Mouse (Mus musculus): ENCODE measurements around the gene Kif5a. TPM values are rescaled to one million over a fixed set of nuclear protein-coding genes. Genes with fewer than 3 reads are reported as not detected.

The Kif5a gene
- polyA plus RNA-seq, 1 experiment from 2014 or later: 0.28 TPM

GRCm38 (mm10) chr10:127178286-127179027, 84.7 kb downstream of the Kif5a start:
- peaks cover 23% of the 10 kb centered on the region; the same call in 1 of the 2 replicates for H3K4me1 ChIP-seq (replicated peaks; ENCODE audit: insufficient read depth, low read length)
- H3K4me3 ChIP-seq (replicated peaks; ENCODE audit: low read depth, low read length): peak overlapping the region; percentile 22
- no peak overlapping the region for H3K27ac ChIP-seq
- H3K36me3 ChIP-seq (ENCODE audit: insufficient read depth, low read length): no peaks in the 10 kb centered on the region
- TF ChIP-seq CTCF (IDR thresholded peaks at IDR 0.05; ENCODE audit: low read depth): no peak
- DNase-seq (ENCODE audit: low spot score): no peak
- no peaks in the 10 kb centered on the region for H3K9me3 ChIP-seq (replicated peaks; ENCODE audit: low read length)
- no peak for ATAC-seq (replicated peaks; ENCODE audit: low FRiP score, low read depth)
- no peak overlapping the region for H3K9ac ChIP-seq (ENCODE audit: low read depth, low read length)
- peak overlapping the region; percentile 54 for H3K4me2 ChIP-seq (ENCODE audit: low read length)
- WGBS: 4% methylated on average over 41 of the region's 41 CpGs
- peaks cover 11% of the 10 kb centered on the region for H3K27me3 ChIP-seq (ENCODE audit: insufficient read depth, low read length)

DNA sequence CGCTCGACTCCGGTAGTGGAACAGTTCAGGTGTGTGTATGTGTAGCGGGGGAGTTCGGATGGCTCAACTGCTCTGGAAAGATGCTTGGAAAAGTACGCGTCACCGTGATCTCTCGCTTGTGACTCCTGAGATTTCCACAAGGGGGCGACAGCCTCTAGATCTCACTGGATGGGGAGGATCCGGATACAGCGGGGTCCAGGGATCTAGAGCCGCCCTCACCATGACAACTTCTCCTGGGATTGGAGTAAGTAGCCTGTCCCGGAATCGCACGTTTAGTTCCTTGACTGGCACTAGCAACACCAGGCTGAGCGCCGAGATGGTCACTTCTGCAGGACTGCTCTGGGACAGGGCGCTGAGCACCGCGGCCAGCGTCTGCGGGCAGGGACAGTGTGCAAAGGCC, 85.4 kb downstream of the Kif5a start:
- under 1% methylated on average over 23 of the region's 23 CpGs for WGBS
- no peak overlapping the region for H3K9ac ChIP-seq (ENCODE audit: low read depth, low read length)
- H3K27me3 ChIP-seq (ENCODE audit: insufficient read depth, low read length): peaks cover 11% of the 10 kb centered on the region

DNA sequence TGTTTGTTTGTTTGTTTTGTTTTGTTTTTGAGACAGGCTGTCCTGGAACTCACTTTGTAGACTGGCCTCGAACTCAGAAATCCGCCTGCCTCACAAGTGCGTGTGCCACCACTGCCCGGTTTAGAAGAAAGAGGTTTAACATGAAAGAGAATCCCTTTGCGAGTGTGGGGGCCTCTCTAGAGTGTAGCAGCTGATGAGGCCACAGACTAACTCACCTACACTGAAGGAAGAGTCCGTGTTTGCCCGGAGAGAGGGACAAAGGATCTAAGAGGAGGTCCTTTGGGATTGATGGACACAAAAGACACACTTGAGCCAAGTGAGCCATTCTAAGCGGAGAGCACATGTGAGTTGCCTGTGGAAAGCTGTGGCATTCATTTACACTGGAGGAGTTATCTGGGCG, 85.9 kb downstream of the Kif5a start:
- 26% methylated on average over 9 of the region's 9 CpGs for WGBS
- H3K36me3 ChIP-seq (ENCODE audit: insufficient read depth, low read length): no peaks in the 10 kb centered on the region
- peaks cover 11% of the 10 kb centered on the region for H3K27me3 ChIP-seq (ENCODE audit: insufficient read depth, low read length)
- H3K4me3 ChIP-seq (replicated peaks; ENCODE audit: low read depth, low read length): no peak overlapping the region
- no peak overlapping the region for H3K27ac ChIP-seq
- peaks cover 23% of the 10 kb centered on the region; the same call in 1 of the 2 replicates for H3K4me1 ChIP-seq (replicated peaks; ENCODE audit: insufficient read depth, low read length)
- ATAC-seq (replicated peaks; ENCODE audit: low FRiP score, low read depth) (no peak), DNase-seq (ENCODE audit: low spot score) (no peak)
- H3K9me3 ChIP-seq (replicated peaks; ENCODE audit: low read length): no peaks in the 10 kb centered on the region
- H3K9ac ChIP-seq (ENCODE audit: low read depth, low read length): no peak overlapping the region
- H3K4me2 ChIP-seq (ENCODE audit: low read length): peak overlapping the region; percentile 54; the same call in 1 of the 2 replicates
- no peak for TF ChIP-seq CTCF (IDR thresholded peaks at IDR 0.05; ENCODE audit: low read depth)

More for the DNA sequence above, 85.4 kb downstream of the Kif5a start:
- peak; percentile 92 for TF ChIP-seq CTCF (IDR thresholded peaks at IDR 0.05; ENCODE audit: low read depth)
- peak; percentile 53 for ATAC-seq (replicated peaks; ENCODE audit: low FRiP score, low read depth)
- peaks cover 23% of the 10 kb centered on the region; the same call in 1 of the 2 replicates for H3K4me1 ChIP-seq (replicated peaks; ENCODE audit: insufficient read depth, low read length)
- no peak overlapping the region for H3K27ac ChIP-seq
- no peaks in the 10 kb centered on the region for H3K9me3 ChIP-seq (replicated peaks; ENCODE audit: low read length)
- peak; percentile 90 for DNase-seq (ENCODE audit: low spot score)
- peak overlapping the region; percentile 22 for H3K4me3 ChIP-seq (replicated peaks; ENCODE audit: low read depth, low read length)
- no peaks in the 10 kb centered on the region for H3K36me3 ChIP-seq (ENCODE audit: insufficient read depth, low read length)
- H3K4me2 ChIP-seq (ENCODE audit: low read length): peak overlapping the region; percentile 54

DNA sequence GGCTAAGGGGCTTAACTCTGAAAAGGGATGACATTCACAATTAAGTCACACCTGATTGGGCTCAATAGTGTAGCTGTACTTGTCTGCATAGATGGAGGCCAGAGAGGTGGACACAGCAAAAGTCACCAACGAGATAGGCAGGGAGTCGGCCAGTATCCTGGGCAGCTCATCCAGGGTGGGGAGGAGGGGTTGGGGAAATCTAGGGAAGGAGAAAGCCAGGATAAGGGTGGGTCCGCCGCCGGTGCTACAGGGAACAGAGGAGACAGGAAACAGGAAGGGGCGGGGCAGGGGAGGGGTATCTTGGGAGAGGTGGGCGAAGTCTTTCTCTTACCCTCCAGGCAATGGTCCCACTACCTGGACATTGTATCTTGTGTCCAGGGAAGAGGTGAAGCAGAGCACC, 86.4 kb downstream of the Kif5a start:
- Histone ChIP-seq H3K36me3 (ENCODE audit: insufficient read depth, low read length) (no peaks in the 10 kb centered on the region), H3K4me2 (ENCODE audit: low read length) (peak overlapping the region; percentile 21), H3K27ac (no peak overlapping the region), H3K9ac (ENCODE audit: low read depth, low read length) (no peak overlapping the region), H3K27me3 (ENCODE audit: insufficient read depth, low read length) (peaks cover 11% of the 10 kb centered on the region), H3K9me3 (replicated peaks; ENCODE audit: low read length) (no peaks in the 10 kb centered on the region), H3K4me3 (replicated peaks; ENCODE audit: low read depth, low read length) (no peak overlapping the region), H3K4me1 (replicated peaks; ENCODE audit: insufficient read depth, low read length) (peaks cover 23% of the 10 kb centered on the region; the same call in 1 of the 2 replicates)
- DNase-seq (ENCODE audit: low spot score): no peak
- ATAC-seq (replicated peaks; ENCODE audit: low FRiP score, low read depth): no peak
- no peak for TF ChIP-seq CTCF (IDR thresholded peaks at IDR 0.05; ENCODE audit: low read depth)
- WGBS: 10% methylated on average over 7 of the region's 7 CpGs

- H3K9me3 ChIP-seq (replicated peaks; ENCODE audit: low read length): no peaks in the 10 kb centered on the region
- WGBS: 38% methylated on average over 3 of the region's 3 CpGs
- peaks cover 23% of the 10 kb centered on the region; the same call in 1 of the 2 replicates for H3K4me1 ChIP-seq (replicated peaks; ENCODE audit: insufficient read depth, low read length)
- DNase-seq (ENCODE audit: low spot score) (no peak), ATAC-seq (replicated peaks; ENCODE audit: low FRiP score, low read depth) (no peak)
- TF ChIP-seq CTCF (IDR thresholded peaks at IDR 0.05; ENCODE audit: low read depth): no peak; the same call in 1 of the 2 replicates
- no peak overlapping the region for H3K27ac ChIP-seq
- peaks cover 11% of the 10 kb centered on the region for H3K27me3 ChIP-seq (ENCODE audit: insufficient read depth, low read length)
- no peaks in the 10 kb centered on the region for H3K36me3 ChIP-seq (ENCODE audit: insufficient read depth, low read length)
- no peak overlapping the region for H3K4me3 ChIP-seq (replicated peaks; ENCODE audit: low read depth, low read length)
- H3K4me2 ChIP-seq (ENCODE audit: low read length): 0 out of 2 replicates have a peak overlapping the region, but pooled peaks have one; percentile 21
- no peak overlapping the region for H3K9ac ChIP-seq (ENCODE audit: low read depth, low read length)
Observed at GRCm38 (mm10) chr10:127176228-127176627, 86.9 kb downstream of the Kif5a start.

Other genes with a start within 250 kb of the Kif5a start
- gene Tsfm, start 232.5 kb downstream of the Kif5a start, polyA plus RNA-seq (2015; fragmentation: Nextera tagmentation; extraction: Ambion mirVana): 97.3 and 109 TPM in 2 replicates
- 37.4 and 40.2 TPM in 2 replicates for gene Mettl1, start 221.9 kb downstream of the Kif5a start, polyA plus RNA-seq (2015; fragmentation: Nextera tagmentation; extraction: Ambion mirVana)
- gene Eef1akmt3, start 221.8 kb downstream of the Kif5a start, polyA plus RNA-seq (2015; fragmentation: Nextera tagmentation; extraction: Ambion mirVana): 0.89 and 1.3 TPM in 2 replicates
- gene Cyp27b1, start 215.1 kb downstream of the Kif5a start, polyA plus RNA-seq (2015; fragmentation: Nextera tagmentation; extraction: Ambion mirVana): 38.9 and 58.0 TPM in 2 replicates
- 1.6 and 1.9 TPM in 2 replicates for gene March9, start 203.2 kb downstream of the Kif5a start, polyA plus RNA-seq (2015; fragmentation: Nextera tagmentation; extraction: Ambion mirVana)
- 1,113 and 1,153 TPM in 2 replicates for gene Cdk4, start 199.8 kb downstream of the Kif5a start, polyA plus RNA-seq (2015; fragmentation: Nextera tagmentation; extraction: Ambion mirVana)
- gene Tspan31, start 193.1 kb downstream of the Kif5a start, polyA plus RNA-seq (2015; fragmentation: Nextera tagmentation; extraction: Ambion mirVana): 157 and 171 TPM in 2 replicates
- 0.04 and 0.09 TPM in 2 replicates for gene Agap2, start 188.1 kb downstream of the Kif5a start, polyA plus RNA-seq (2015; fragmentation: Nextera tagmentation; extraction: Ambion mirVana)
- gene Os9, start 142.2 kb downstream of the Kif5a start, polyA plus RNA-seq (2015; fragmentation: Nextera tagmentation; extraction: Ambion mirVana): 107 and 114 TPM in 2 replicates
- gene B4galnt1, start 98.1 kb downstream of the Kif5a start, polyA plus RNA-seq (2015; fragmentation: Nextera tagmentation; extraction: Ambion mirVana): 15.0 and 16.4 TPM in 2 replicates
- gene Slc26a10, start 82.7 kb downstream of the Kif5a start, polyA plus RNA-seq (2015; fragmentation: Nextera tagmentation; extraction: Ambion mirVana): 2.8 and 3.1 TPM in 2 replicates
- 27.9 and 29.0 TPM in 2 replicates for gene Arhgef25, start 73.3 kb downstream of the Kif5a start, polyA plus RNA-seq (2015; fragmentation: Nextera tagmentation; extraction: Ambion mirVana)
- 83.3 and 85.1 TPM in 2 replicates for gene Dtx3, start 67.6 kb downstream of the Kif5a start, polyA plus RNA-seq (2015; fragmentation: Nextera tagmentation; extraction: Ambion mirVana)
- gene Pip4k2c, start 51.8 kb downstream of the Kif5a start, polyA plus RNA-seq (2015; fragmentation: Nextera tagmentation; extraction: Ambion mirVana): 45.0 and 50.1 TPM in 2 replicates
- 177 and 190 TPM in 2 replicates for gene Dctn2, start 3.0 kb upstream of the Kif5a start, polyA plus RNA-seq (2015; fragmentation: Nextera tagmentation; extraction: Ambion mirVana)
- 10.5 and 10.7 TPM in 2 replicates for gene Mbd6, start 25.7 kb upstream of the Kif5a start, polyA plus RNA-seq (2015; fragmentation: Nextera tagmentation; extraction: Ambion mirVana)
- 99.1 and 103 TPM in 2 replicates for gene Mars, start 48.4 kb upstream of the Kif5a start, polyA plus RNA-seq (2015; fragmentation: Nextera tagmentation; extraction: Ambion mirVana)
- 3.7 and 3.8 TPM in 2 replicates for gene Arhgap9, start 58.6 kb upstream of the Kif5a start, polyA plus RNA-seq (2015; fragmentation: Nextera tagmentation; extraction: Ambion mirVana)
- gene Gli1, start 78.6 kb upstream of the Kif5a start, polyA plus RNA-seq (2015; fragmentation: Nextera tagmentation; extraction: Ambion mirVana): 3.3 and 4.1 TPM in 2 replicates
- not detected in 2 replicates for gene Inhbe, start 91.1 kb upstream of the Kif5a start, polyA plus RNA-seq (2015; fragmentation: Nextera tagmentation; extraction: Ambion mirVana)
- gene Inhbc, start 107.1 kb upstream of the Kif5a start, polyA plus RNA-seq (2015; fragmentation: Nextera tagmentation; extraction: Ambion mirVana): 0.14 and 0.23 TPM in 2 replicates
- gene R3hdm2, start 117.0 kb upstream of the Kif5a start, polyA plus RNA-seq (2015; fragmentation: Nextera tagmentation; extraction: Ambion mirVana): 33.1 and 34.4 TPM in 2 replicates
- 0.16 and 0.31 TPM in 2 replicates for gene Stac3, start 238.3 kb upstream of the Kif5a start, polyA plus RNA-seq (2015; fragmentation: Nextera tagmentation; extraction: Ambion mirVana)